Mouse (Mus musculus) midbrain, embryonic 16.5 days (tissue): Measurements from ENCODE around the gene Gm17174. TPM values are rescaled to one million over a fixed set of nuclear protein-coding genes. Genes with fewer than 3 reads are reported as not detected.
"Not testable (repeated sequence)": the region's sequence is repeated elsewhere in the genome, so short reads cannot be mapped to it uniquely, and the experiment has no call there.

ENCODE experiments used
- ATAC-seq: fragments of 200-750 bp; cut with Nextera tagmentation; 2 replicates; pipeline ENCODE4 v1.8.0; 2017; ENCODE audit warnings: moderate TSS enrichment
- H3K27ac ChIP-seq: fragments of 300-500 bp; sonication (generic); 2 replicates; pipeline ENCODE4 v1.5.1; 2014; ENCODE audit warnings: mild to moderate bottlenecking, low read length, mixed read lengths
- H3K27me3 ChIP-seq: fragments of 300-500 bp; sonication (generic); 2 replicates; pipeline ENCODE4 v1.6.1; 2014; ENCODE audit warnings: low read depth, low read length, mixed read lengths; ENCODE audit not compliant: control insufficient read depth, insufficient read depth
- H3K36me3 ChIP-seq: fragments of 300-500 bp; sonication (generic); 2 replicates; pipeline ENCODE4 v1.6.1; 2014; ENCODE audit warnings: mild to moderate bottlenecking, low read length, moderate library complexity, mixed read lengths; ENCODE audit not compliant: control insufficient read depth, insufficient read depth
- H3K4me1 ChIP-seq: fragments of 300-500 bp; sonication (generic); 2 replicates; pipeline ENCODE4 v1.6.1; 2014; ENCODE audit warnings: mild to moderate bottlenecking, low read length, mixed read lengths; ENCODE audit not compliant: control insufficient read depth, insufficient read depth
- H3K4me2 ChIP-seq: fragments of 300-500 bp; sonication (generic); 2 replicates; pipeline ENCODE4 v1.6.1; 2014; ENCODE audit warnings: mild to moderate bottlenecking, low read length, mixed read lengths
- H3K4me3 ChIP-seq: fragments of 300-500 bp; sonication (generic); 2 replicates; pipeline ENCODE4 v1.5.1; 2014; ENCODE audit warnings: low read depth, mild to moderate bottlenecking, low read length, moderate library complexity, mixed read lengths
- H3K9ac ChIP-seq: fragments of 300-500 bp; sonication (generic); 2 replicates; pipeline ENCODE4 v1.6.1; 2014; ENCODE audit warnings: low read depth, low read length, mixed read lengths
- H3K9me3 ChIP-seq: fragments of 300-500 bp; sonication (generic); replicated peaks from 2 replicates; pipeline ENCODE4 v1.6.1; 2014; ENCODE audit warnings: mild to moderate bottlenecking, low read length, mixed read lengths; ENCODE audit not compliant: control insufficient read depth, poor library complexity, severe bottlenecking
- WGBS: fragments of 180-500 bp; shearing (Covaris S2); extraction: QIAGEN DNeasy Blood & Tissue Kit; methylation state at CpG from one replicate; pipeline ENCODE4 v1.1.7; 2014; 5-methylcytosine and 5-hydroxymethylcytosine counted together
- polyA plus RNA-seq: library from polyadenylated mRNA; unstranded; fragments of >200 nt; fragmentation: Nextera tagmentation; extraction: Ambion mirVana; gene quantifications from 2 replicates; pipeline ENCODE4 v1.2.1, GENCODE M21; 2015

The Gm17174 gene
- not detected in 2 replicates for polyA plus RNA-seq

- not testable (repeated sequence) for H3K4me2 ChIP-seq, H3K4me1 ChIP-seq, H3K9ac ChIP-seq, H3K9me3 ChIP-seq, H3K27me3 ChIP-seq, ATAC-seq, H3K27ac ChIP-seq, H3K36me3 ChIP-seq, H3K4me3 ChIP-seq
- WGBS = 95% methylated on average over 4 of the region's 4 CpGs
Measured at GRCm38 (mm10) chr14:51592039-51592438, at the start of gene Gm17174. Gene Gm17174, minus strand, starts transcription at chr14:51592139.

GRCm38 (mm10) chr14:51635566-51635965 lies 43.6 kb upstream of the Gm17174 start, which contains the start of gene Gm4181:
Gene Gm4181, minus strand, starts transcription at chr14:51635666.
- H3K4me2 ChIP-seq, H3K4me3 ChIP-seq, H3K36me3 ChIP-seq, H3K9me3 ChIP-seq, ATAC-seq, H3K4me1 ChIP-seq, H3K9ac ChIP-seq, H3K27ac ChIP-seq, H3K27me3 ChIP-seq: not testable (repeated sequence)
- WGBS = 89% methylated on average over 1 of the region's 1 CpGs

- not testable (repeated sequence) for H3K9me3 ChIP-seq, H3K27me3 ChIP-seq, ATAC-seq, H3K9ac ChIP-seq, H3K4me2 ChIP-seq, H3K4me3 ChIP-seq, H3K36me3 ChIP-seq, H3K4me1 ChIP-seq, H3K27ac ChIP-seq
- 95% methylated on average over 1 of the region's 1 CpGs for WGBS
Measured at GRCm38 (mm10) chr14:51632426-51632825, 40.5 kb upstream of the Gm17174 start.

- no peaks in the 10 kb centered on the region for H3K9me3 ChIP-seq
- no peaks in the 10 kb centered on the region for H3K4me1 ChIP-seq
- ATAC-seq = no peak
- H3K27me3 ChIP-seq = no peaks in the 10 kb centered on the region
- no peaks in the 10 kb centered on the region for H3K36me3 ChIP-seq
- no peak within 1 kb of the TSS for H3K4me2 ChIP-seq
- H3K27ac ChIP-seq = no peak within 1 kb of the TSS
- H3K4me3 ChIP-seq = no peak within 1 kb of the TSS
- WGBS = 65% methylated on average over 1 of the region's 1 CpGs
- H3K9ac ChIP-seq = no peak within 1 kb of the TSS
Measured at GRCm38 (mm10) chr14:51611210-51611609, 19.3 kb upstream of the Gm17174 start, which contains the start of gene Gm17078. Gene Gm17078, minus strand, starts transcription at chr14:51611310.

GRCm38 (mm10) chr14:51573963-51574362 lies 18.0 kb downstream of the Gm17174 start, which contains the start of gene Gm17175:
Gene Gm17175, minus strand, starts transcription at chr14:51574063.
- not testable (repeated sequence) for H3K4me3 ChIP-seq, H3K9me3 ChIP-seq, H3K9ac ChIP-seq, H3K27ac ChIP-seq, H3K4me1 ChIP-seq, H3K36me3 ChIP-seq, ATAC-seq, H3K27me3 ChIP-seq, H3K4me2 ChIP-seq
- WGBS = 93% methylated on average over 2 of the region's 2 CpGs

- H3K36me3 ChIP-seq = no peaks in the 10 kb centered on the region
- H3K27ac ChIP-seq = no peak within 1 kb of the TSS
- WGBS = 96% methylated on average over 4 of the region's 4 CpGs
- H3K4me1 ChIP-seq = no peaks in the 10 kb centered on the region
- no peak within 1 kb of the TSS for H3K9ac ChIP-seq
- no peak for ATAC-seq
- H3K27me3 ChIP-seq = no peaks in the 10 kb centered on the region
- H3K4me3 ChIP-seq = no peak within 1 kb of the TSS
- no peaks in the 10 kb centered on the region for H3K9me3 ChIP-seq
- no peak within 1 kb of the TSS for H3K4me2 ChIP-seq
Measured at GRCm38 (mm10) chr14:51552490-51552889, 39.4 kb downstream of the Gm17174 start, which contains the start of gene Gm5622. Gene Gm5622, plus strand, starts transcription at chr14:51552790.

Other genes with a start within 250 kb of the Gm17174 start
- not detected in 2 replicates for gene Gm7247, start 230.4 kb downstream of the Gm17174 start, polyA plus RNA-seq
- not detected in 2 replicates for gene Vmn2r88, start 181.3 kb downstream of the Gm17174 start, polyA plus RNA-seq
- not detected in 2 replicates for gene Vmn2r89, start 140.3 kb downstream of the Gm17174 start, polyA plus RNA-seq
- not detected in 2 replicates for gene Gm5622, start 39.3 kb downstream of the Gm17174 start, polyA plus RNA-seq
- gene Gm17175, start 18.1 kb downstream of the Gm17174 start, polyA plus RNA-seq = not detected in 2 replicates
- not detected in 2 replicates for gene Gm17078, start 19.2 kb upstream of the Gm17174 start, polyA plus RNA-seq
- not detected in 2 replicates for gene Gm4181, start 43.5 kb upstream of the Gm17174 start, polyA plus RNA-seq
- gene Gm17079, start 103.3 kb upstream of the Gm17174 start, polyA plus RNA-seq = not detected in 2 replicates
- not detected in 2 replicates for gene Gm5800, start 125.0 kb upstream of the Gm17174 start, polyA plus RNA-seq
- gene Ang4, start 181.5 kb upstream of the Gm17174 start, polyA plus RNA-seq = not detected in 2 replicates
- not detected in 2 replicates for gene AY358078, start 207.9 kb upstream of the Gm17174 start, polyA plus RNA-seq